8 mouse cellular contexts compared by ENCODE assay signal in genomic region chr6:92422286-92422685, GRCm38 (mm10).
A peak's percentile ranks its signal among the peaks of the same experiment; 100 is the strongest.
DNase-seq lines count a peak whose midpoint lies in the region; ATAC-seq and TF ChIP-seq lines count a peak whose summit lies in the region.

No protein-coding gene starts in this region.

- no peak for TF ChIP-seq RAD21 in MEL (IDR thresholded peaks at IDR 0.05; ENCODE audit: low read depth, low read length)

- TF ChIP-seq EP300 in MEL (IDR thresholded peaks at IDR 0.05; ENCODE audit: low read depth in 1 of 2, low read length in 2 of 2) = no peak

- WGBS in hindbrain, postnatal 0 days = 55% methylated on average over 11 of the region's 11 CpGs
- WGBS in hindbrain, embryonic 14.5 days = 48% methylated on average over 11 of the region's 11 CpGs

- no peak overlapping the region for H3K9ac ChIP-seq in hindbrain, postnatal 0 days (replicated peaks; ENCODE audit: low read length)
- no peak overlapping the region for H3K9ac ChIP-seq in hindbrain, embryonic 14.5 days
- H3K9ac ChIP-seq in MEL (ENCODE audit: control insufficient read depth, low read depth, low read length, poor library complexity, severe bottlenecking) = no peak overlapping the region

- no peak overlapping the region for H3K4me2 ChIP-seq in hindbrain, postnatal 0 days (ENCODE audit: low read depth, low read length)
- no peak overlapping the region for H3K4me2 ChIP-seq in hindbrain, embryonic 14.5 days (replicated peaks)

- H3K79me2 ChIP-seq in MEL (ENCODE audit: control insufficient read depth, insufficient read depth, low read length, poor library complexity) = no peaks in the 10 kb centered on the region

- ATAC-seq in hindbrain, postnatal 0 days = no peak
- no peak for ATAC-seq in hindbrain, embryonic 14.5 days (ENCODE audit: low FRiP score)
- no peak for ATAC-seq in cerebellum, adult (ENCODE audit: insufficient number of reproducible peaks, low FRiP score, low TSS enrichment)

- H3K27ac ChIP-seq in hindbrain, postnatal 0 days = no peak overlapping the region
- no peak overlapping the region for H3K27ac ChIP-seq in hindbrain, embryonic 14.5 days
- no peak overlapping the region for H3K27ac ChIP-seq in MEL (ENCODE audit: control insufficient read depth, low read depth, low read length)

- H3K9me3 ChIP-seq in hindbrain, postnatal 0 days (ENCODE audit: low read length) = no peaks in the 10 kb centered on the region
- H3K9me3 ChIP-seq in hindbrain, embryonic 14.5 days (ENCODE audit: control insufficient read depth, low read length) = no peaks in the 10 kb centered on the region
- H3K9me3 ChIP-seq in MEL (replicated peaks; ENCODE audit: insufficient read depth, low read length) = no peaks in the 10 kb centered on the region; the same call in 1 of the 2 replicates

- peak; percentile 43 for DNase-seq in hindbrain, postnatal 0 days (ENCODE audit: low spot score)
- no peak for DNase-seq in hindbrain, embryonic 14.5 days (ENCODE audit: low spot score)
- DNase-seq in 416B (ENCODE audit: low read depth) (peak; percentile 9), MEL (ENCODE audit: low read depth, low spot score) (peak; percentile 2)
- peak; percentile 39 for DNase-seq in forelimb bud, embryonic 11.5 days (ENCODE audit: low read depth, low spot score)
- DNase-seq in lung, postnatal 25 days (ENCODE audit: low spot score) = peak; percentile 42
- no peak for DNase-seq in ovary, adult 18-20 months (ENCODE audit: low spot score)

- no peaks in the 10 kb centered on the region for H3K4me1 ChIP-seq in hindbrain, postnatal 0 days (ENCODE audit: insufficient read depth, low read length)
- H3K4me1 ChIP-seq in hindbrain, embryonic 14.5 days (replicated peaks; ENCODE audit: control insufficient read depth, insufficient read depth, low read length) = 0 out of 2 replicates have a peak, but pooled peaks cover 4% of the 10 kb centered on the region
- no peaks in the 10 kb centered on the region for H3K4me1 ChIP-seq in MEL (ENCODE audit: control insufficient read depth in 1 of 2, insufficient read depth in 2 of 2, low read length in 2 of 2)

- no peaks in the 10 kb centered on the region for H3K27me3 ChIP-seq in hindbrain, postnatal 0 days (ENCODE audit: insufficient read depth, low read length)
- H3K27me3 ChIP-seq in hindbrain, embryonic 14.5 days (ENCODE audit: control insufficient read depth, insufficient read depth, low read length) = no peaks in the 10 kb centered on the region
- no peaks in the 10 kb centered on the region for H3K27me3 ChIP-seq in MEL (ENCODE audit: control insufficient read depth in 1 of 2, insufficient read depth in 2 of 2, low read length in 2 of 2)

- peak; percentile 72 for TF ChIP-seq CTCF in hindbrain, postnatal 0 days (IDR thresholded peaks at IDR 0.05; ENCODE audit: low read depth)
- no peak for TF ChIP-seq CTCF in MEL (IDR thresholded peaks at IDR 0.05 in 2 of 3, conservative IDR thresholded peaks at IDR 0.05 in 1 of 3; ENCODE audit: control insufficient read depth in 1 of 3, insufficient read depth in 1 of 3, low read depth in 2 of 3, low read length in 3 of 3, poor library complexity in 1 of 3, severe bottlenecking in 1 of 3)

- no peak for TF ChIP-seq POLR2A in MEL (IDR thresholded peaks at IDR 0.05; ENCODE audit: control insufficient read depth in 1 of 2, insufficient read depth in 1 of 2, low read depth in 1 of 2, low read length in 2 of 2, poor library complexity in 1 of 2)

- H3K36me3 ChIP-seq in hindbrain, postnatal 0 days (ENCODE audit: insufficient read depth, low read length) = peaks cover 16% of the 10 kb centered on the region; the same call in 1 of the 2 replicates
- peaks cover 30% of the 10 kb centered on the region for H3K36me3 ChIP-seq in hindbrain, embryonic 14.5 days (replicated peaks; ENCODE audit: control insufficient read depth, insufficient read depth)
- H3K36me3 ChIP-seq in MEL (ENCODE audit: control insufficient read depth in 1 of 2, insufficient read depth in 2 of 2, low read length in 2 of 2) = no peaks in the 10 kb centered on the region

- no peak overlapping the region for H3K4me3 ChIP-seq in hindbrain, postnatal 0 days (ENCODE audit: low read length)
- H3K4me3 ChIP-seq in hindbrain, embryonic 14.5 days (replicated peaks; ENCODE audit: low read length) = no peak overlapping the region
- H3K4me3 ChIP-seq in MEL (ENCODE audit: control insufficient read depth in 1 of 2, insufficient read depth in 1 of 2, low read depth in 2 of 2, low read length in 2 of 2) = no peak overlapping the region

TF ChIP-seq in MEL, 35 proteins besides CTCF, POLR2A, EP300 and RAD21:
- no peak for TF ChIP-seq RCOR1 (IDR thresholded peaks at IDR 0.05; ENCODE audit: low read depth, low read length)
- no peak for TF ChIP-seq UBTF (IDR thresholded peaks at IDR 0.05; ENCODE audit: borderline replicate concordance, insufficient read depth, low read depth, low read length)
- no peak for TF ChIP-seq NELFE (IDR thresholded peaks at IDR 0.05; ENCODE audit: low read depth, low read length)
- TF ChIP-seq SMC3 (IDR thresholded peaks at IDR 0.05; ENCODE audit: low read depth, low read length) = no peak

Comparison
In these comparisons a context has a peak if more than half of its experiments do, and no peak if none do; other contexts are left out.
1. DNase-seq: peak in hindbrain, postnatal 0 days (single experiment), 416B (single experiment), MEL (single experiment), forelimb bud, embryonic 11.5 days (single experiment) and lung, postnatal 25 days (single experiment); none in hindbrain, embryonic 14.5 days (single experiment) and ovary, adult 18-20 months (single experiment).